Mouse (Mus musculus) limb, embryonic 10.5 days (tissue): ENCODE measurements around the gene Gpr33. TPM values are rescaled to one million over a fixed set of nuclear protein-coding genes. Genes with fewer than 3 reads are reported as not detected.

Source experiments
- DNase-seq: peaks from one replicate; pipeline ENCODE4 v3.0.0-alpha.2; 2017; ENCODE audit warnings: low spot score
- H3K27ac ChIP-seq: fragments of 300-500 bp; sonication (generic); 2 replicates; pipeline ENCODE4 v1.5.1; 2016; ENCODE audit warnings: mild to moderate bottlenecking
- H3K27me3 ChIP-seq: fragments of 300-500 bp; sonication (generic); 2 replicates; pipeline ENCODE4 v1.6.1; 2016; ENCODE audit warnings: low read depth, mild to moderate bottlenecking; ENCODE audit not compliant: poor library complexity, severe bottlenecking
- H3K36me3 ChIP-seq: fragments of 300-500 bp; sonication (generic); 2 replicates; pipeline ENCODE4 v1.6.1; 2016; ENCODE audit warnings: mild to moderate bottlenecking, moderate library complexity
- H3K4me1 ChIP-seq: fragments of 300-500 bp; sonication (generic); 2 replicates; pipeline ENCODE4 v1.6.1; 2016
- H3K4me3 ChIP-seq: fragments of 300-500 bp; sonication (generic); 2 replicates; pipeline ENCODE4 v1.5.1; 2016; ENCODE audit warnings: mild to moderate bottlenecking, moderate library complexity
- H3K9me3 ChIP-seq: fragments of 300-500 bp; sonication (generic); replicated peaks from 2 replicates; pipeline ENCODE4 v1.6.1; 2016; ENCODE audit warnings: mild to moderate bottlenecking
- WGBS: fragments of 180-500 bp; shearing (Covaris S2); methylation state at CpG from one replicate; pipeline ENCODE4 v1.1.7; 2016; 5-methylcytosine and 5-hydroxymethylcytosine counted together
- polyA plus RNA-seq: library from polyadenylated mRNA; unstranded; fragments of >200 nt; fragmentation: Nextera tagmentation; extraction: Ambion mirVana; gene quantifications from 2 replicates; pipeline ENCODE4 v1.2.1, GENCODE M21; 2016

Gpr33 gene
- polyA plus RNA-seq, 1 experiment from 2014 or later = not detected

DNA sequence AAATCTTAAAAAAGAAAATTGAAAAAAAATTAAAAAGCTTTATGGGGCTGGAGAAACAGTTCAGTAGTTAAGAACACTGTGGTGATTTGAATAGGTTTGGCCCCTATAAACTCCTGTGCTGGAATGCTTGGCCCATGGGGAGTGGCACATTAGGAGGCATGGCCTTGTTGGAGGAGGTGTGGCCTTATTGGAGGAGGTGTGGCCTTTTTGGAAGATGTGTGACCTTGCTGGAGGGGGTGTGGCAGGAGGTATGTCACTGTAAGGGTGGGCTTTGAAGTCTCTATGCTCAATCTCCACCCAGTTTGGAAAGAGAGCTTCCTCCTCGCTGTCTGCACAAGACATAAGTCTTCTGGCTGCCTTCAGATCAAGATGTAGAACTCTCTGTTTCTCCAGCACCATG, 53.5 kb downstream of the Gpr33 start:
- H3K9me3 ChIP-seq = no peaks in the 10 kb centered on the region
- 83% methylated on average over 1 of the region's 1 CpGs for WGBS

More for the DNA sequence above, 53.5 kb downstream of the Gpr33 start:
- Histone ChIP-seq H3K4me1 (peaks cover 10% of the 10 kb centered on the region), H3K4me3 (no peak overlapping the region), H3K27me3 (no peaks in the 10 kb centered on the region), H3K36me3 (no peaks in the 10 kb centered on the region), H3K27ac (no peak overlapping the region)
- no peak for DNase-seq

Other genes with a start within 250 kb of the Gpr33 start
- gene Hectd1, start 198.5 kb downstream of the Gpr33 start, polyA plus RNA-seq = 32.0 and 39.5 TPM in 2 replicates
- gene Heatr5a, start 56.7 kb downstream of the Gpr33 start, polyA plus RNA-seq = 11.3 and 12.7 TPM in 2 replicates
- gene Dtd2, start 21.6 kb downstream of the Gpr33 start, polyA plus RNA-seq = 21.1 and 21.4 TPM in 2 replicates
- 18.3 and 18.5 TPM in 2 replicates for gene Nubpl, start 69.7 kb upstream of the Gpr33 start, polyA plus RNA-seq